Mouse (Mus musculus) limb, embryonic 11.5 days (tissue): ENCODE data around the gene Hes3. TPM values are rescaled to one million over a fixed set of nuclear protein-coding genes. Genes with fewer than 3 reads are reported as not detected.

Source experiments
- ATAC-seq: fragments of 200-750 bp; cut with Nextera tagmentation; 2 replicates; pipeline ENCODE4 v1.8.0; 2017; ENCODE audit warnings: low read depth; ENCODE audit not compliant: insufficient number of reproducible peaks, low FRiP score, low TSS enrichment
- DNase-seq: peaks from one replicate; pipeline ENCODE4 v3.0.0-alpha.2; 2015; ENCODE audit warnings: low spot score
- H3K27ac ChIP-seq: fragments of 300-500 bp; sonication (generic); replicated peaks from 2 replicates; pipeline ENCODE4 v1.5.1; 2014; ENCODE audit warnings: low read depth, mild to moderate bottlenecking, low read length
- H3K27me3 ChIP-seq: fragments of 300-500 bp; sonication (generic); 2 replicates; pipeline ENCODE4 v1.6.1; 2014; ENCODE audit warnings: mild to moderate bottlenecking, low read length, mixed read lengths; ENCODE audit not compliant: control insufficient read depth, insufficient read depth
- H3K36me3 ChIP-seq: fragments of 300-500 bp; sonication (generic); 2 replicates; pipeline ENCODE4 v1.6.1; 2014; ENCODE audit warnings: mild to moderate bottlenecking, low read length, moderate library complexity, mixed read lengths; ENCODE audit not compliant: control insufficient read depth, insufficient read depth
- H3K4me1 ChIP-seq: fragments of 300-500 bp; sonication (generic); 2 replicates; pipeline ENCODE4 v1.6.1; 2014; ENCODE audit warnings: low read length, mixed read lengths; ENCODE audit not compliant: control insufficient read depth, insufficient read depth
- H3K4me2 ChIP-seq: fragments of 300-500 bp; sonication (generic); 2 replicates; pipeline ENCODE4 v1.6.1; 2014; ENCODE audit warnings: low read depth, mild to moderate bottlenecking, moderate library complexity; ENCODE audit not compliant: severe bottlenecking
- H3K4me3 ChIP-seq: fragments of 300-500 bp; sonication (generic); 2 replicates; pipeline ENCODE4 v1.5.1; 2014; ENCODE audit warnings: low read depth, low read length
- H3K9ac ChIP-seq: fragments of 300-500 bp; sonication (generic); 2 replicates; pipeline ENCODE4 v1.6.1; 2014; ENCODE audit warnings: mild to moderate bottlenecking, low read length
- H3K9me3 ChIP-seq: fragments of 300-500 bp; sonication (generic); 2 replicates; pipeline ENCODE4 v1.6.1; 2016; ENCODE audit warnings: low read length; ENCODE audit not compliant: control insufficient read depth
- WGBS: fragments of 180-500 bp; shearing (Covaris S2); extraction: QIAGEN DNeasy Blood & Tissue Kit; methylation state at CpG from one replicate; pipeline ENCODE4 v1.1.7; 2014; 5-methylcytosine and 5-hydroxymethylcytosine counted together
- polyA plus RNA-seq: library from polyadenylated mRNA; unstranded; fragments of >200 nt; fragmentation: Nextera tagmentation; extraction: Ambion mirVana; gene quantifications from 2 replicates; pipeline ENCODE4 v1.2.1, GENCODE M21; 2014

Hes3 gene
- polyA plus RNA-seq, 1 experiment from 2014 or later, result not detected

- Histone ChIP-seq H3K4me1 (peaks cover 9% of the 10 kb centered on the region), H3K4me2 (no peak overlapping the region), H3K36me3 (no peaks in the 10 kb centered on the region), H3K9me3 (no peaks in the 10 kb centered on the region), H3K4me3 (no peak overlapping the region), H3K27ac (no peak overlapping the region), H3K27me3 (peaks cover 63% of the 10 kb centered on the region), H3K9ac (no peak overlapping the region)
- WGBS, result 15% methylated on average over 11 of the region's 11 CpGs
- no peak for ATAC-seq
- no peak for DNase-seq
Observed at GRCm38 (mm10) chr4:152290991-152291390, 471 bp downstream of the Hes3 start.

DNA sequence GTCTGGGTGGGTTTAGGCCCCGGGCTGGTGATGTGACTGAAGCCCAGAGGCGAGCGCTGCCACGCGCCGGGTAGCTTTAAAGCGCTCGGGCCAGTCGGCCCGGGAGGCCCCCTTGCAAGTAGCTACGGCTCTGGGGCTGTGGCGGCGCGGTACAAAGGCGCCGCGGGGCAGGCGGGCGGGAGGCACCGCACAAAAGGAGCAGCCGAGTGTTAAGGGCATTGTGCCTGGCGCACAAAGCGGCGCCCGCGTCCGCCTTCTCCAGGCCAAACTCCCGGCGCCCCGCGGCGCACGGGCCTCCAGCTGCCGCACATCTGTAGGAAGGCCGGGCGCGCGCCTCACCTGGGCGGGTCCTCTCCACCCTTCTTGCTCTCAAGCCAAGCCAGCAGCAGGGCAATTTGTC is 1.1 kb downstream of the Hes3 start:
- Histone ChIP-seq H3K4me1 (peaks cover 9% of the 10 kb centered on the region), H3K27ac (no peak overlapping the region), H3K9me3 (no peaks in the 10 kb centered on the region), H3K36me3 (no peaks in the 10 kb centered on the region), H3K4me3 (peak overlapping the region; percentile 2), H3K4me2 (peak overlapping the region; percentile 42), H3K9ac (peak overlapping the region; percentile 24; the same call in 1 of the 2 replicates), H3K27me3 (peaks cover 69% of the 10 kb centered on the region)
- ATAC-seq (no peak), DNase-seq (peak; percentile 48)
- WGBS, result under 1% methylated on average over 39 of the region's 39 CpGs

GRCm38 (mm10) chr4:152288398-152288945 is 3.0 kb downstream of the Hes3 start:
- DNase-seq, result no peak
- no peak overlapping the region for H3K9ac ChIP-seq
- H3K4me2 ChIP-seq, result no peak overlapping the region

DNA sequence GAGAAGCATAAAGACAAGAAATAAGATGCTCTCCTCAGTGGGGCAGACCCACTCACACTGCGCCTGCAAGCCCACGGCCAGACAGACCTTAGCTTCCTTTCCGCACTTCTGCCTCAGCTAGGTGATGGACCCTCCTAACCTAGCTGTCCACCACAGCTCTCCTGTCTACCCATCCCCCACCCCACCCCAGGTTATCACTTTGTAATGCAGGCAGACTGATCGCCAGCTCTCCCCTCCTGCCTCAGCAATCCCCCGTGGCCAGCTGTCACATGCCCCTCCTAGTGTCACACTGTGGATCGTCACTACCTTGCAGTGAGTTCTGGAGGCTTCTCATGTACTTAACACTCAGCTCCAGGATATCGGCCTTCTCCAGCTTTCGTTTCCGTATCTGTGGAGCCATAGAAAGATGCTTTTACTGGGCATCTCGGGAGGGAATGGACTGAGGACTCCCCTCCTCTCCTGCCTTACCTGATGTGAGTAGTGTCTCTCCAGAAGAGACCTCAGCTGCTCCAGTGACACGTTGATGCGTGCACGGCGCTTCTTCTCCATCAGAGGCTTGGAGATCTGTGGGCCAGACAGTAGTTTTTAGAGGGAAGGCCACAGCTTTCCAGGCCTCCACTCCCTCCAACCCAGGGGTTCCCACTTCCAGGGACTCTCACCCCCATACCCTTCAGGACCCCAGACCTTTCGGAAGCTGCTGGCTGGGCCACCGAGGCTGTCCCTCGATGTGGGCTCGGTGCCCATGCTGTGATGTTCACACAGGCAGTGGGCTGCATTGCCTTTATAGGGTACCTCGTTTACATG is 3.9 kb downstream of the Hes3 start:
- H3K27ac ChIP-seq, result no peak overlapping the region
- peaks cover 18% of the 10 kb centered on the region for H3K4me1 ChIP-seq
- WGBS, result 17% methylated on average over 19 of the region's 19 CpGs
- peaks cover 89% of the 10 kb centered on the region for H3K27me3 ChIP-seq
- H3K4me3 ChIP-seq, result no peak overlapping the region
- no peaks in the 10 kb centered on the region for H3K36me3 ChIP-seq
- H3K9me3 ChIP-seq, result no peaks in the 10 kb centered on the region
- no peak for DNase-seq
- 0 out of 2 replicates have a peak overlapping the region, but pooled peaks have one; percentile 4 for H3K4me2 ChIP-seq
- H3K9ac ChIP-seq, result no peak overlapping the region
- no peak for ATAC-seq

More at GRCm38 (mm10) chr4:152288398-152288945, 3.0 kb downstream of the Hes3 start:
- peaks cover 86% of the 10 kb centered on the region for H3K27me3 ChIP-seq
- no peaks in the 10 kb centered on the region for H3K36me3 ChIP-seq
- no peaks in the 10 kb centered on the region for H3K9me3 ChIP-seq
- H3K27ac ChIP-seq, result no peak overlapping the region
- no peak overlapping the region for H3K4me3 ChIP-seq
- WGBS, result 50% methylated on average over 18 of the region's 18 CpGs
- H3K4me1 ChIP-seq, result peaks cover 11% of the 10 kb centered on the region
- no peak for ATAC-seq

DNA sequence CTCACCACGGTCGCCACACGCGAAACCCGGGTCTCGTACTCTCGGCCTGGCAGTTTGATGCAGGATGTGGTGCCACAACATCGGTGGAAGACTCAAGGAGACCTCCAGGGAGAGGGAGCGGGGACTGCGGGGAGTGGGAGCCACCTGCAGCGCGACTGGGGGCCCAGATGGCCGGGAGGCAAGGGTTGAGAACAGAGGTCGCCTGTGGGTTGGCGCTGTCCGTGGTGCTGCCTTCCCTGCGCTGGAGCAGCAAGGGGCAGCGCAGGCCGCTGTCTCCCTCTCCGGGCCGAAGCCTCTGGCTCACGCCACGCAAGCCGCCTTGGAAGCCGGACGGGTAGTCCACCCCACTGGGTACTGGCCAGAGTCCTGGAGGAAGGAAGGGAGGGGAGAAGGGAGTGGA is 4.6 kb downstream of the Hes3 start:
- Histone ChIP-seq H3K4me2 (0 out of 2 replicates have a peak overlapping the region, but pooled peaks have one; percentile 4), H3K27me3 (peaks cover 89% of the 10 kb centered on the region), H3K4me3 (no peak overlapping the region), H3K27ac (no peak overlapping the region), H3K36me3 (no peaks in the 10 kb centered on the region), H3K9ac (no peak overlapping the region), H3K4me1 (peaks cover 18% of the 10 kb centered on the region), H3K9me3 (no peaks in the 10 kb centered on the region)
- peak; percentile 84 for DNase-seq
- WGBS, result 8% methylated on average over 26 of the region's 26 CpGs
- no peak for ATAC-seq

DNA sequence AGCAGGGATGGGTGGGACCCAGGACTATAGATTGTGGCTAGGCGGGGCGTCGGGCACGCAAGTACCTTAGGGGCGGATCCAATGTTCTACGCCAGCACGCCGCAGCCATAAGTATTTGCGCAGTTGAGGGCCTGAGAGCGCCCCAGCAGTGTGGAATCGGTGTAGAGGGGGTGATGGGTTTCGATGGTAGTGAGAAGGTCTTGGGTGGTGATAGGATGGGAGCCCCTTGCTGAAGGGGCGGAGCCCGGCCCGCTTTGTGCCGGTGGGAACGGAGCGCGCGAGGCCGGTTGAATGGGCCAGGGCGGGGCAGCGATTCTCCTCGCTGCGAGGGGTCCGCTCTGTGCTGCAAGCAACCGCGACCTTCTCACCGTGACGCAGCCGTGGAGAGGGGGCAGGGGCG is 5.3 kb downstream of the Hes3 start:
- H3K9ac ChIP-seq, result no peak overlapping the region
- no peak overlapping the region for H3K4me2 ChIP-seq
- no peak overlapping the region for H3K27ac ChIP-seq
- H3K27me3 ChIP-seq, result peaks cover 90% of the 10 kb centered on the region
- peaks cover 18% of the 10 kb centered on the region for H3K4me1 ChIP-seq
- WGBS, result 5% methylated on average over 29 of the region's 32 CpGs
- H3K4me3 ChIP-seq, result no peak overlapping the region
- no peaks in the 10 kb centered on the region for H3K9me3 ChIP-seq
- H3K36me3 ChIP-seq, result no peaks in the 10 kb centered on the region
- 0 out of 2 replicates have a peak, but pooled peaks have one; percentile 14 for ATAC-seq
- no peak for DNase-seq

GRCm38 (mm10) chr4:152285505-152285904 is 6.0 kb downstream of the Hes3 start:
- Histone ChIP-seq H3K4me1 (peaks cover 15% of the 10 kb centered on the region), H3K27ac (no peak overlapping the region), H3K4me3 (no peak overlapping the region), H3K36me3 (no peaks in the 10 kb centered on the region), H3K4me2 (no peak overlapping the region), H3K27me3 (peaks cover 86% of the 10 kb centered on the region), H3K9me3 (no peaks in the 10 kb centered on the region), H3K9ac (no peak overlapping the region)
- DNase-seq, result peak; percentile 65
- no peak for ATAC-seq
- 3% methylated on average over 10 of the region's 10 CpGs for WGBS

DNA sequence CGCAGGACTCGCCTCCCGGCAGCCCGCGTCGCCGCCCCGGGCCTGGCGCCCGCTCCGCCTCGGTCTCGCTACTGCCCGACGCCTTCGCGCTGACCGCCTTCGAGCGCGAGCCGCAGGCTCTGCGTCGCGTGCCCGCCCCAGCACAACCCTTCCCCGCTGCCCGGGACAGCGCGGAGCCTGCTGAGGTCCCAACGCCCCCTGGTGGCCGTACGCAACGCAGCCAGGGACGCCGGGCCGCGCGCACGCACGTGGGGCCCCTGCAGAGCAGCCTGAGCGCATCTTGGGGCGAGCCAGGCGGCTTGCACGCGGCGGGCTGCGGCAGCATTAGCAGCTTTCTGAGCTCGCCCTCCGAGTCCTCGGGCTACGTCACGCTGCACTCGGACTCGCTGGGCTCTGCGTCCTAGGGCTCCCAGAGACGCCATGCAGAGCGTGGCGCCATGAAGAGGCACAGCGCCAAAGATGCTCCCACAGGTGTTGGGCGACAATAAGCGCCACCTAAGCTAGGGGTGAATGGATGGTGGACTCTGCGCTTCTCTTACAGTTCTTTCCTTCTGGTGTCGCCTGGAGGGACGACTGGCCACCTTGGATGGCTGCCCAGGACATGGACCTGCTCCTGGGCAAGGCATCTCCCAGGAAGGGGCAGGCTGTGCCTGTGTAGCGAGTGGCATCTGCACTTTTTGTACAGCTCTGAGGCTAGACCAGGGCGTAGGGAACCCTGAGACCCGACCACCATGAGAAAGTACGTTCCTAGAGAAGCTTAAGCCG is 8.1 kb downstream of the Hes3 start:
- 4% methylated on average over 62 of the region's 70 CpGs for WGBS
- H3K4me1 ChIP-seq, result peaks cover 9% of the 10 kb centered on the region
- peak; percentile 90 for DNase-seq
- no peaks in the 10 kb centered on the region for H3K9me3 ChIP-seq
- H3K27ac ChIP-seq, result no peak overlapping the region
- H3K4me3 ChIP-seq, result peak overlapping the region; percentile 17
- peaks cover 77% of the 10 kb centered on the region for H3K27me3 ChIP-seq
- peak overlapping the region; percentile 45 for H3K4me2 ChIP-seq
- ATAC-seq, result peak; percentile 65
- no peak overlapping the region for H3K9ac ChIP-seq
- H3K36me3 ChIP-seq, result no peaks in the 10 kb centered on the region
